Mouse (Mus musculus) hindbrain, embryonic 13.5 days (tissue): ENCODE results near the gene Cdc25b. TPM values are rescaled to one million over a fixed set of nuclear protein-coding genes. Genes with fewer than 3 reads are reported as not detected.

Experiments
- ATAC-seq: fragments of 200-750 bp; cut with Nextera tagmentation; 2 replicates; pipeline ENCODE4 v1.8.0; 2017; ENCODE audit warnings: moderate TSS enrichment; ENCODE audit not compliant: low FRiP score
- H3K27ac ChIP-seq: fragments of 300-500 bp; sonication (generic); 2 replicates; pipeline ENCODE4 v1.5.1; 2015; ENCODE audit warnings: inconsistent platforms, mild to moderate bottlenecking, moderate library complexity
- H3K27me3 ChIP-seq: fragments of 300-500 bp; sonication (generic); 2 replicates; pipeline ENCODE4 v1.6.1; 2015; ENCODE audit warnings: mild to moderate bottlenecking, inconsistent platforms
- H3K36me3 ChIP-seq: fragments of 300-500 bp; sonication (generic); 2 replicates; pipeline ENCODE4 v1.6.1; 2015; ENCODE audit warnings: mild to moderate bottlenecking, inconsistent platforms
- H3K4me1 ChIP-seq: fragments of 300-500 bp; sonication (generic); replicated peaks from 2 replicates; pipeline ENCODE4 v1.6.1; 2015; ENCODE audit warnings: inconsistent platforms
- H3K4me2 ChIP-seq: fragments of 300-500 bp; sonication (generic); 2 replicates; pipeline ENCODE4 v1.6.1; 2015; ENCODE audit warnings: inconsistent platforms, mild to moderate bottlenecking, moderate library complexity
- H3K4me3 ChIP-seq: fragments of 300-500 bp; sonication (generic); 2 replicates; pipeline ENCODE4 v1.5.1; 2015; ENCODE audit warnings: mild to moderate bottlenecking, inconsistent platforms
- H3K9ac ChIP-seq: fragments of 300-500 bp; sonication (generic); 2 replicates; pipeline ENCODE4 v1.6.1; 2015; ENCODE audit warnings: mild to moderate bottlenecking, inconsistent platforms
- H3K9me3 ChIP-seq: fragments of 300-500 bp; sonication (generic); 2 replicates; pipeline ENCODE4 v1.6.1; 2016; ENCODE audit warnings: inconsistent platforms
- WGBS: fragments of 180-500 bp; shearing (Covaris S2); methylation state at CpG from one replicate; pipeline ENCODE4 v1.1.7; 2015; 5-methylcytosine and 5-hydroxymethylcytosine counted together
- polyA plus RNA-seq: library from polyadenylated mRNA; unstranded; fragments of >200 nt; fragmentation: Nextera tagmentation; extraction: Ambion mirVana; gene quantifications from 2 replicates; pipeline ENCODE4 v1.2.1, GENCODE M21; 2015

Cdc25b gene
- polyA plus RNA-seq, 1 experiment from 2014 or later: 34.1 TPM

GRCm38 (mm10) chr2:131179246-131179886 lies 7.4 kb upstream of the Cdc25b start:
- Histone ChIP-seq H3K9ac (peak overlapping the region; percentile 98), H3K4me1 (peaks cover 48% of the 10 kb centered on the region), H3K9me3 (no peaks in the 10 kb centered on the region), H3K4me3 (peak overlapping the region; percentile 90), H3K4me2 (peak overlapping the region; percentile 99), H3K27me3 (no peaks in the 10 kb centered on the region), H3K36me3 (peaks cover 3% of the 10 kb centered on the region; the same call in 1 of the 2 replicates), H3K27ac (peak overlapping the region; percentile 96)
- under 1% methylated on average over 66 of the region's 67 CpGs for WGBS
- peak; percentile 57 for ATAC-seq

GRCm38 (mm10) chr2:131179990-131180587 lies 6.7 kb upstream of the Cdc25b start, which contains the start of gene Cenpb:
Gene Cenpb, minus strand, starts transcription at chr2:131180067.
- Histone ChIP-seq H3K9me3 (no peaks in the 10 kb centered on the region), H3K4me3 (peak within 1 kb of the TSS; percentile 90), H3K36me3 (peaks cover 3% of the 10 kb centered on the region; the same call in 1 of the 2 replicates), H3K4me1 (peaks cover 40% of the 10 kb centered on the region), H3K27ac (peak within 1 kb of the TSS; percentile 96), H3K9ac (peak within 1 kb of the TSS; percentile 98), H3K4me2 (peak within 1 kb of the TSS; percentile 99), H3K27me3 (no peaks in the 10 kb centered on the region)
- ATAC-seq: peak; percentile 82
- 3% methylated on average over 36 of the region's 57 CpGs for WGBS

- Histone ChIP-seq H3K4me1 (peaks cover 39% of the 10 kb centered on the region), H3K27me3 (no peaks in the 10 kb centered on the region), H3K9me3 (no peaks in the 10 kb centered on the region), H3K4me3 (peak overlapping the region; percentile 65), H3K36me3 (peaks cover under 1% of the 10 kb centered on the region; the same call in 1 of the 2 replicates), H3K27ac (peak overlapping the region; percentile 40; the same call in 1 of the 2 replicates), H3K4me2 (peak overlapping the region; percentile 82), H3K9ac (peak overlapping the region; percentile 83)
- ATAC-seq: peak; percentile 44; the same call in 1 of the 2 replicates
- WGBS: 2% methylated on average over 14 of the region's 14 CpGs
These were observed 406 bp upstream of the Cdc25b start for GRCm38 (mm10) chr2:131186343-131186742.

- Histone ChIP-seq H3K4me1 (peaks cover 43% of the 10 kb centered on the region), H3K9me3 (no peaks in the 10 kb centered on the region), H3K4me2 (peak overlapping the region; percentile 82), H3K4me3 (peak overlapping the region; percentile 65), H3K9ac (peak overlapping the region; percentile 83), H3K36me3 (peaks cover 8% of the 10 kb centered on the region), H3K27ac (peak overlapping the region; percentile 86), H3K27me3 (no peaks in the 10 kb centered on the region)
- WGBS: 19% methylated on average over 3 of the region's 3 CpGs
- no peak for ATAC-seq
These were observed 813 bp downstream of the Cdc25b start for GRCm38 (mm10) chr2:131187602-131187922.

- Histone ChIP-seq H3K4me1 (peaks cover 43% of the 10 kb centered on the region), H3K36me3 (peaks cover 16% of the 10 kb centered on the region), H3K9me3 (no peaks in the 10 kb centered on the region), H3K9ac (no peak overlapping the region), H3K27me3 (no peaks in the 10 kb centered on the region), H3K27ac (no peak overlapping the region), H3K4me3 (no peak overlapping the region), H3K4me2 (peak overlapping the region; percentile 82)
- 95% methylated on average over 5 of the region's 5 CpGs for WGBS
- no peak for ATAC-seq
These were observed 1.6 kb downstream of the Cdc25b start for GRCm38 (mm10) chr2:131188311-131188710.

- WGBS: 55% methylated on average over 5 of the region's 5 CpGs
- Histone ChIP-seq H3K9ac (0 out of 2 replicates have a peak overlapping the region, but pooled peaks have one; percentile 19), H3K4me2 (peak overlapping the region; percentile 26), H3K27ac (peak overlapping the region; percentile 85), H3K9me3 (no peaks in the 10 kb centered on the region), H3K4me3 (no peak overlapping the region), H3K27me3 (no peaks in the 10 kb centered on the region), H3K4me1 (peaks cover 43% of the 10 kb centered on the region), H3K36me3 (peaks cover 30% of the 10 kb centered on the region)
- no peak for ATAC-seq
These were observed 3.0 kb downstream of the Cdc25b start for GRCm38 (mm10) chr2:131189521-131190309.

- Histone ChIP-seq H3K9me3 (no peaks in the 10 kb centered on the region), H3K4me1 (peaks cover 43% of the 10 kb centered on the region), H3K27me3 (no peaks in the 10 kb centered on the region), H3K4me2 (0 out of 2 replicates have a peak overlapping the region, but pooled peaks have one; percentile 26), H3K4me3 (no peak overlapping the region), H3K9ac (peak overlapping the region; percentile 35; the same call in 1 of the 2 replicates), H3K27ac (peak overlapping the region; percentile 85), H3K36me3 (peaks cover 35% of the 10 kb centered on the region)
- WGBS: 14% methylated on average over 10 of the region's 10 CpGs
- ATAC-seq: peak; percentile 30
These were observed 3.7 kb downstream of the Cdc25b start for GRCm38 (mm10) chr2:131190344-131191004.

- Histone ChIP-seq H3K9ac (no peak overlapping the region), H3K36me3 (peaks cover 35% of the 10 kb centered on the region), H3K27me3 (no peaks in the 10 kb centered on the region), H3K4me1 (peaks cover 43% of the 10 kb centered on the region), H3K27ac (peak overlapping the region; percentile 85), H3K9me3 (no peaks in the 10 kb centered on the region), H3K4me3 (no peak overlapping the region), H3K4me2 (no peak overlapping the region)
- no peak for ATAC-seq
- WGBS: 60% methylated on average over 7 of the region's 7 CpGs
These were observed 4.2 kb downstream of the Cdc25b start for GRCm38 (mm10) chr2:131191005-131191390.

GRCm38 (mm10) chr2:131196606-131197316 lies 10.0 kb downstream of the Cdc25b start:
- H3K27ac ChIP-seq: no peak overlapping the region
- H3K36me3 ChIP-seq: peaks cover 55% of the 10 kb centered on the region
- ATAC-seq: no peak
- no peak overlapping the region for H3K4me3 ChIP-seq
- H3K9ac ChIP-seq: no peak overlapping the region
- WGBS: 94% methylated on average over 16 of the region's 16 CpGs
- H3K4me1 ChIP-seq: no peaks in the 10 kb centered on the region
- H3K4me2 ChIP-seq: no peak overlapping the region
- 0 out of 2 replicates have a peak, but pooled peaks cover 3% of the 10 kb centered on the region for H3K9me3 ChIP-seq
- H3K27me3 ChIP-seq: no peaks in the 10 kb centered on the region

- Histone ChIP-seq H3K4me2 (no peak overlapping the region), H3K4me3 (no peak overlapping the region), H3K4me1 (peaks cover 4% of the 10 kb centered on the region; the same call in 1 of the 2 replicates), H3K9me3 (0 out of 2 replicates have a peak, but pooled peaks cover 3% of the 10 kb centered on the region), H3K9ac (no peak overlapping the region), H3K27ac (no peak overlapping the region), H3K27me3 (no peaks in the 10 kb centered on the region), H3K36me3 (peaks cover 24% of the 10 kb centered on the region)
- 87% methylated on average over 2 of the region's 2 CpGs for WGBS
- no peak for ATAC-seq
These were observed 14.0 kb downstream of the Cdc25b start for GRCm38 (mm10) chr2:131200710-131201109.

- H3K27ac ChIP-seq: no peak overlapping the region
- peaks cover 4% of the 10 kb centered on the region; the same call in 1 of the 2 replicates for H3K4me1 ChIP-seq
- H3K4me3 ChIP-seq: no peak overlapping the region
- no peak for ATAC-seq
- 93% methylated on average over 3 of the region's 3 CpGs for WGBS
- peaks cover 24% of the 10 kb centered on the region for H3K36me3 ChIP-seq
- no peaks in the 10 kb centered on the region for H3K27me3 ChIP-seq
- H3K9me3 ChIP-seq: 0 out of 2 replicates have a peak, but pooled peaks cover 3% of the 10 kb centered on the region
- H3K4me2 ChIP-seq: no peak overlapping the region
- no peak overlapping the region for H3K9ac ChIP-seq
These were observed 14.5 kb downstream of the Cdc25b start for GRCm38 (mm10) chr2:131201262-131201661.
